Mouse (Mus musculus) limb, embryonic 11.5 days (tissue): ENCODE measurements around the gene Snx27. TPM values are rescaled to one million over a fixed set of nuclear protein-coding genes. Genes with fewer than 3 reads are reported as not detected.

Source experiments
- ATAC-seq: fragments of 200-750 bp; cut with Nextera tagmentation; 2 replicates; pipeline ENCODE4 v1.8.0; 2017; ENCODE audit warnings: low read depth; ENCODE audit not compliant: insufficient number of reproducible peaks, low FRiP score, low TSS enrichment
- DNase-seq: peaks from one replicate; pipeline ENCODE4 v3.0.0-alpha.2; 2015; ENCODE audit warnings: low spot score
- H3K27ac ChIP-seq: fragments of 300-500 bp; sonication (generic); replicated peaks from 2 replicates; pipeline ENCODE4 v1.5.1; 2014; ENCODE audit warnings: low read depth, mild to moderate bottlenecking, low read length
- H3K27me3 ChIP-seq: fragments of 300-500 bp; sonication (generic); 2 replicates; pipeline ENCODE4 v1.6.1; 2014; ENCODE audit warnings: mild to moderate bottlenecking, low read length, mixed read lengths; ENCODE audit not compliant: control insufficient read depth, insufficient read depth
- H3K36me3 ChIP-seq: fragments of 300-500 bp; sonication (generic); 2 replicates; pipeline ENCODE4 v1.6.1; 2014; ENCODE audit warnings: mild to moderate bottlenecking, low read length, moderate library complexity, mixed read lengths; ENCODE audit not compliant: control insufficient read depth, insufficient read depth
- H3K4me1 ChIP-seq: fragments of 300-500 bp; sonication (generic); 2 replicates; pipeline ENCODE4 v1.6.1; 2014; ENCODE audit warnings: low read length, mixed read lengths; ENCODE audit not compliant: control insufficient read depth, insufficient read depth
- H3K4me2 ChIP-seq: fragments of 300-500 bp; sonication (generic); 2 replicates; pipeline ENCODE4 v1.6.1; 2014; ENCODE audit warnings: low read depth, mild to moderate bottlenecking, moderate library complexity; ENCODE audit not compliant: severe bottlenecking
- H3K4me3 ChIP-seq: fragments of 300-500 bp; sonication (generic); 2 replicates; pipeline ENCODE4 v1.5.1; 2014; ENCODE audit warnings: low read depth, low read length
- H3K9ac ChIP-seq: fragments of 300-500 bp; sonication (generic); 2 replicates; pipeline ENCODE4 v1.6.1; 2014; ENCODE audit warnings: mild to moderate bottlenecking, low read length
- H3K9me3 ChIP-seq: fragments of 300-500 bp; sonication (generic); 2 replicates; pipeline ENCODE4 v1.6.1; 2016; ENCODE audit warnings: low read length; ENCODE audit not compliant: control insufficient read depth
- WGBS: fragments of 180-500 bp; shearing (Covaris S2); extraction: QIAGEN DNeasy Blood & Tissue Kit; methylation state at CpG from one replicate; pipeline ENCODE4 v1.1.7; 2014; 5-methylcytosine and 5-hydroxymethylcytosine counted together
- polyA plus RNA-seq: library from polyadenylated mRNA; unstranded; fragments of >200 nt; fragmentation: Nextera tagmentation; extraction: Ambion mirVana; gene quantifications from 2 replicates; pipeline ENCODE4 v1.2.1, GENCODE M21; 2014

The Snx27 gene
- polyA plus RNA-seq, 1 experiment from 2014 or later = 35.9 TPM

- ATAC-seq (no peak), DNase-seq (peak; percentile 70)
- H3K9ac ChIP-seq = no peak overlapping the region
- H3K27me3 ChIP-seq = peaks cover 8% of the 10 kb centered on the region; the same call in 1 of the 2 replicates
- no peaks in the 10 kb centered on the region for H3K36me3 ChIP-seq
- peak overlapping the region; percentile 5; the same call in 1 of the 2 replicates for H3K4me2 ChIP-seq
- WGBS = 2% methylated on average over 11 of the region's 11 CpGs
- H3K4me3 ChIP-seq = no peak overlapping the region
- no peaks in the 10 kb centered on the region for H3K9me3 ChIP-seq
- H3K4me1 ChIP-seq = peaks cover 13% of the 10 kb centered on the region; the same call in 1 of the 2 replicates
- no peak overlapping the region for H3K27ac ChIP-seq
Measured at GRCm38 (mm10) chr3:94479564-94479963, 103.0 kb downstream of the Snx27 start.

GRCm38 (mm10) chr3:94478591-94479169, 103.8 kb downstream of the Snx27 start:
- no peak overlapping the region for H3K27ac ChIP-seq
- peaks cover 8% of the 10 kb centered on the region; the same call in 1 of the 2 replicates for H3K27me3 ChIP-seq
- ATAC-seq (no peak), DNase-seq (no peak)
- H3K9ac ChIP-seq = no peak overlapping the region
- no peaks in the 10 kb centered on the region for H3K9me3 ChIP-seq
- H3K36me3 ChIP-seq = no peaks in the 10 kb centered on the region
- H3K4me2 ChIP-seq = no peak overlapping the region
- WGBS = 13% methylated on average over 9 of the region's 9 CpGs
- 0 out of 2 replicates have a peak overlapping the region, but pooled peaks have one; percentile 3 for H3K4me3 ChIP-seq
- H3K4me1 ChIP-seq = peaks cover 8% of the 10 kb centered on the region; the same call in 1 of the 2 replicates

- Histone ChIP-seq H3K4me1 (peaks cover 8% of the 10 kb centered on the region; the same call in 1 of the 2 replicates), H3K27ac (no peak within 1 kb of the TSS), H3K27me3 (peaks cover 8% of the 10 kb centered on the region; the same call in 1 of the 2 replicates), H3K36me3 (no peaks in the 10 kb centered on the region), H3K4me2 (no peak within 1 kb of the TSS), H3K9ac (no peak within 1 kb of the TSS), H3K4me3 (0 out of 2 replicates have a peak within 1 kb of the TSS, but pooled peaks have one; percentile 3), H3K9me3 (no peaks in the 10 kb centered on the region)
- WGBS = under 1% methylated on average over 12 of the region's 14 CpGs
- ATAC-seq = 0 out of 2 replicates have a peak, but pooled peaks have one; percentile 26
- DNase-seq = peak; percentile 53
Measured at GRCm38 (mm10) chr3:94477981-94478422, 104.5 kb downstream of the Snx27 start, which contains the start of gene Celf3. TSS of gene Celf3 (plus strand) at chr3:94478295.

GRCm38 (mm10) chr3:94477444-94477843, 105.1 kb downstream of the Snx27 start:
- Histone ChIP-seq H3K4me1 (peaks cover 9% of the 10 kb centered on the region), H3K9me3 (no peaks in the 10 kb centered on the region), H3K27me3 (peaks cover 8% of the 10 kb centered on the region; the same call in 1 of the 2 replicates), H3K9ac (no peak overlapping the region), H3K36me3 (no peaks in the 10 kb centered on the region), H3K4me2 (no peak overlapping the region), H3K27ac (no peak overlapping the region), H3K4me3 (no peak overlapping the region)
- ATAC-seq (no peak), DNase-seq (no peak)
- WGBS = 63% methylated on average over 4 of the region's 4 CpGs

- no peaks in the 10 kb centered on the region for H3K9me3 ChIP-seq
- no peaks in the 10 kb centered on the region for H3K36me3 ChIP-seq
- no peak overlapping the region for H3K9ac ChIP-seq
- ATAC-seq (no peak), DNase-seq (peak; percentile 36)
- H3K27me3 ChIP-seq = peaks cover 8% of the 10 kb centered on the region; the same call in 1 of the 2 replicates
- no peak overlapping the region for H3K4me2 ChIP-seq
- 34% methylated on average over 8 of the region's 8 CpGs for WGBS
- no peak overlapping the region for H3K27ac ChIP-seq
- peaks cover 13% of the 10 kb centered on the region for H3K4me1 ChIP-seq
- H3K4me3 ChIP-seq = no peak overlapping the region
Measured at GRCm38 (mm10) chr3:94476301-94477035, 106.0 kb downstream of the Snx27 start.

GRCm38 (mm10) chr3:94473567-94474232, 108.8 kb downstream of the Snx27 start:
- H3K27ac ChIP-seq = no peak overlapping the region
- ATAC-seq = no peak
- no peak overlapping the region for H3K4me3 ChIP-seq
- H3K9me3 ChIP-seq = no peaks in the 10 kb centered on the region
- peaks cover 9% of the 10 kb centered on the region; the same call in 1 of the 2 replicates for H3K4me1 ChIP-seq
- no peaks in the 10 kb centered on the region for H3K36me3 ChIP-seq
- no peak for DNase-seq
- H3K27me3 ChIP-seq = 0 out of 2 replicates have a peak, but pooled peaks cover 2% of the 10 kb centered on the region
- H3K4me2 ChIP-seq = no peak overlapping the region
- 67% methylated on average over 5 of the region's 5 CpGs for WGBS
- H3K9ac ChIP-seq = no peak overlapping the region

- peak overlapping the region; percentile 46; the same call in 1 of the 2 replicates for H3K4me2 ChIP-seq
- H3K4me3 ChIP-seq = no peak overlapping the region
- H3K9ac ChIP-seq = no peak overlapping the region
- H3K27ac ChIP-seq = no peak overlapping the region
- ATAC-seq (no peak), DNase-seq (no peak)
- peaks cover 9% of the 10 kb centered on the region; the same call in 1 of the 2 replicates for H3K4me1 ChIP-seq
- H3K36me3 ChIP-seq = no peaks in the 10 kb centered on the region
- WGBS = 49% methylated on average over 10 of the region's 10 CpGs
- no peaks in the 10 kb centered on the region for H3K9me3 ChIP-seq
- no peaks in the 10 kb centered on the region for H3K27me3 ChIP-seq
Measured at GRCm38 (mm10) chr3:94473115-94473505, 109.4 kb downstream of the Snx27 start.
